Mouse (Mus musculus) adrenal gland, adult 2 months (tissue): Measurements from ENCODE around the gene Rpap1. TPM values are rescaled to one million over a fixed set of nuclear protein-coding genes. Genes with fewer than 3 reads are reported as not detected.

Experiments
- DNase-seq: peaks from one replicate; pipeline ENCODE4 v3.0.0; 2021
- long read RNA-seq: library from polyadenylated mRNA; stranded (forward); transcript quantifications from one replicate; pipeline ENCODE4 v2.0.0, GENCODE M21; 2021
- polyA plus RNA-seq: library from polyadenylated mRNA; depleted of rRNA; stranded (reverse); fragments of >200 nt; gene quantifications from 2 replicates; pipeline ENCODE4 v1.2.3, GENCODE M21; 2012; rRNA removed
- total RNA-seq, 2 experiments: library from RNA; stranded (reverse); gene quantifications; 2 replicates each; pipeline ENCODE4 v1.2.3; 2021

Rpap1 gene
- 10 to 100 TPM; 13.6 to 18.7 TPM for total RNA-seq
- 39.1 and 42.3 TPM in 2 replicates for polyA plus RNA-seq
- long read RNA-seq, full-length matches to known transcripts, result 7 of 23 reads
- long read RNA-seq, partial matches to known transcripts, result 10 of 23 reads
- long read RNA-seq, other reads (novel, unspliced or antisense), result 6 of 23 reads

DNA sequence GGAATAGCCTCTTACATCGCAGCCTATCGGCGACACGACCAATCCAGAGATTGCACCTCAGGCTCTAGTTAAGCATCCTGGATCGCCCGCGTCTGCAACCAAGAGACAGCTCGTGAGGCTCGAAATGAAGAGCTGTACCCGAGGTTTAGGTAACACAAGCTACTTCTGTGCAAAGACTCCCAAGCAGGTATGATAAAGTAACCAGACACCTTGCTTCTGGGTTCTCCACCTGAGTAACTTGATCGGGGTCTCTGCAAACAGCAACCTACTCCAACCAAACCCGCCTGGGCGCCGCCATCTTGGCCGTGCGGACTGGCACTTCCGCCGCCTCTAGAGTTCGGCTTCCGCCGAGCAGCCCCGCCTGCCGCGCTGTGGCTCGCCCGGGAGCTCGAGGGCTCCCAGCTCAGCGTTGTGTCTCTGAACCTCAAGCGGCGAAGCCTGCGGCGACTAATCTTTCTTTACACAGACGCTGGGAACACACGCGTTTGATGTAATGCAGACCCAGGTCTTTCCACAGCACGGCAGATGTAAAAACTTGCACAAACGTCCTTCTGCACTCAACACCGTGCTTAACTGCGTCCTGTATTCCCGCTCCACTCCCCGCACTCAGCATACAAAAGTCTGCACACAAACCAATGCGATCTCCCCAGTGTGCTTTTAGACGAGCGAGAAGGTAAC lies at the start of gene Rpap1:
Rpap1 (minus strand) TSS at position 332 of the 678 bp plus-strand sequence.
- DNase-seq, result peak; percentile 88

DNA sequence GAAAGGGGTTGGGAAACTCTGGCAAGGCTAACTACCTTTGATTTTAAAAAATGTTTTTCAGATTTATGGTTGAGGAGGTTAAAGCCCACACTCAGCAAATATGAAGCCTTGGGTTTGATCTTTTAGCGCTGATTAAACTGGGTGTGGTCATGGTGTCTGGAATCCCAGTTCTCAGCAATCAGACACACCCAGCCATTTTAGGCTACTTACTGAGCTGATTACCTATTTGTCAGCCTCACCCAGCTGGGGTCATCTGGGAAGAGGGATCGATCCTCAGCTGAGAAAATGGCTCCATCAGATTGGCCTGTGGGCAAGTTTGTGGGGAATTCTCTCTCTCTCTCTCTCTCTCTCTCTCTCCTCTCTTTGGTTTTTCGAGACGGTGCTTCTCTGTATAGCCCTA lies 46.9 kb upstream of the Rpap1 start:
- no peak for DNase-seq

DNA sequence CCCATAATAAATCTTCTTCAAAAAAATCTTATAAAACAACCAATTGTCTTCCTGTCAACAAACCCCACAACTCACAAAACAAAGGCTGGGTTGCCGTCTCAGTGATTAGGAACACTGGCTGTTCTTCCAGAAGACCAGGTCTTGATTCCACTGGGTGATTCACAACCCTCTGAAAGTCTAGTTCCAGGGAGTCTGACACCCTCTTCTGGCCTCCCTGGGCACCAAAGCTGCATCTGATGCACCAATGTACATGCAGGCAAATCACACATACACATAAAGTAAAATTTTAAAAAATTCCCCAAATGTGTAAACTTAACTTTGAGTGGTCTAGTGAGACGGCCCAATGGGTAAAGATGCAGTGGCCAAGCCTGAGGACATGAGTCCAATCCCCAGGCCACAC lies 43.2 kb upstream of the Rpap1 start:
- no peak for DNase-seq

DNA sequence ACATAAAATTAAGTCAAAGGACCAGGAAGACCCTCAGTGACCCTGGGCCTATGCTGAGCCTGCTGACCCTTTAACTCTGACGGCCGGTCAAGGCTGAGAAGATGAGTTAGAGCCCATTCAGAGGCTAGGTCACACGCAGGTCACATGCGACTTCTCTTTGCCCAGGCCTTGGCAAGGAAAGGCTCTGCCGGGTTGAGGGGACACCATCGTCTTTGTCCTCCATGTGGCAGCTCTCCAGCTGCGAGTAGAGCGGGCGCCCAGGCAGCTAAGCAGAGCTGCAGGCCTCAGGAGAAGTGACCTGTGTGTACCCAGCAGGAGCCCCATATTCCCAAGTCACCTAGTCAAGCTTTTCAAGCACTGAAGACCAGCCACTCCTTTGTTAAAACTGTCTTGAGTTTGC lies 33.8 kb upstream of the Rpap1 start:
- no peak for DNase-seq

DNA sequence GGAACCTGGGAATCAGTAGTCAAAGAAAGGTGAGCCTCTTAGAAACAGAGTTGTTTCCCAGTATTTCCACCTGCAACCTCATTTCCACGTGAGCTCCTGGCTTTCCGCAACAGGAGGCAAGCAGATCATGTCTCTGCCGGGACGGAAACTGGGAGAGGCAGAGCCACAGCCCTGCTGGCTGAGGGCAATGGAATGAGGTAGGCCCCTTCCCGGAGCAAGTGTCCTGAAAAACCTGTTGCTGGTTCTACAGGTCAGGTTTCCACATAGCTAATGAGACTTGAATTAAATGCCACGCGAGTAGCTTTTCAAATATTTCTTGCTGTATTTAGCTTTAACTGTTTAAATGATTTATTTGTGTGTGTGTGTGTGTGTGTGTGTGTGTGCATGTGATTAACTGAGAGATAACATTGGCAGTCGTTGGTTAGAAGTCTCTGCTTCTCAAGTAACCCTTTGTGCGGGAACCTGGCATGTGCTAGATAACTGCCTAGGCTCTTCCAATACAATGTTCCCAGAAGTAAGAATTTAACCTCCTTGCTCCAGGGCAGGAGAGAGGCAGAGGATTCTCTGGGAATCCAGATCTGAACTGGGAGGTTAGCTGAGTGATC lies 31.4 kb upstream of the Rpap1 start:
- no peak for DNase-seq

DNA sequence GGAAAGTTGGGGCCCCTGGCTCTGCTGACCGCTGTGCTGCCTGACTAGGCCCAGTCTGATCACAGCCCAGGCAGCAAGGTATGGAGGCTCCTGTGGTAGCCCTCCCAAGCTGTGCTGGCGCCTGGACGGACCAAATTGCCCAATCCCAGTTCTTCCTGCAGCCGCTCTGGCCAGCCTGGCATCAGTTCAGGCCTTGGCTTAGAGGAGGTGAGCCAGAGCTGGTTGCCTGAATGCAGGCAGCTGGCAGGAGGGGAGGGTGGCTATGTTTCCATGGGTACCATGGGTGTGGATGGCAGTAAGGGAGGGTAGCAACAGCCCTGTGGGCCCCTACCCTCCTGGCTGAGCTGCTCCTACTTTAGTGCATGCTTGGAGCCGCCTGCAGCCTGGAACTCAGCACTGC lies 29.7 kb upstream of the Rpap1 start:
- DNase-seq, result peak; percentile 39

DNA sequence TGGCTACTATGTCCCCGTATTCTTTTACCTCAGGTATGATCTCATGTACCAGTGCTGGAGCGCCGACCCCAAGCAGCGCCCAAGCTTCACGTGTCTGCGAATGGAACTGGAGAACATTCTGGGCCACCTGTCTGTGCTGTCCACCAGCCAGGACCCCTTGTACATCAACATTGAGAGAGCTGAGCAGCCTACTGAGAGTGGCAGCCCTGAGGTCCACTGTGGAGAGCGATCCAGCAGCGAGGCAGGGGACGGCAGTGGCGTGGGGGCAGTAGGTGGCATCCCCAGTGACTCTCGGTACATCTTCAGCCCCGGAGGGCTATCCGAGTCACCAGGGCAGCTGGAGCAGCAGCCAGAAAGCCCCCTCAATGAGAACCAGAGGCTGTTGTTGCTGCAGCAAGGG lies 29.3 kb upstream of the Rpap1 start:
- no peak for DNase-seq

DNA sequence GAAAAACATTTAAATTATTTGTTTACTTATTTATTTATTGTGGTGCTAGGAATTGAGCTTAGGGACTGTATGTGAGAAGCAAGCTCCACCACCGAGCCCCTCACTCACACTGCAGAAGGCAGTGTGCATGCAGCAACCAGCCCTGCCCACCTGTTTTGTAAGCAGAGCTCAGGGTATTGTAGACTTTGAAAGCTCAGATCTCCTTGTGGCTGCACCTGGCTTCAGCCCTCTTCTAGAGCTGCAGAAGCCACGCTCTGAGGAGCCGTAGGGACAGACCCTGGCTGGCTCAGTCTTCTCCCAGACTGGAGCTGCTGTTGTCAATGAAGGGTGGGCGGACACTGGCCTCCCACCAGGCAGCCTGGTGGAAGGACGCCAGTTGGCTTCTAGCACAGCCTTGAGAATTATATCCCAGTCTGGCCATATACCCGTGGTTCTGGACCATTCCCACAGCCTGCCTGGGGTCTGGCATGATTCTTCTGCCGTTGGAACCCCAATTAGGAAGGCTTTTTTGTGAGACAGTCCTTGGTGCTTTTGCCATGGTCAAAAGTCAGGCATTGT lies 27.1 kb upstream of the Rpap1 start:
- DNase-seq, result no peak

DNA sequence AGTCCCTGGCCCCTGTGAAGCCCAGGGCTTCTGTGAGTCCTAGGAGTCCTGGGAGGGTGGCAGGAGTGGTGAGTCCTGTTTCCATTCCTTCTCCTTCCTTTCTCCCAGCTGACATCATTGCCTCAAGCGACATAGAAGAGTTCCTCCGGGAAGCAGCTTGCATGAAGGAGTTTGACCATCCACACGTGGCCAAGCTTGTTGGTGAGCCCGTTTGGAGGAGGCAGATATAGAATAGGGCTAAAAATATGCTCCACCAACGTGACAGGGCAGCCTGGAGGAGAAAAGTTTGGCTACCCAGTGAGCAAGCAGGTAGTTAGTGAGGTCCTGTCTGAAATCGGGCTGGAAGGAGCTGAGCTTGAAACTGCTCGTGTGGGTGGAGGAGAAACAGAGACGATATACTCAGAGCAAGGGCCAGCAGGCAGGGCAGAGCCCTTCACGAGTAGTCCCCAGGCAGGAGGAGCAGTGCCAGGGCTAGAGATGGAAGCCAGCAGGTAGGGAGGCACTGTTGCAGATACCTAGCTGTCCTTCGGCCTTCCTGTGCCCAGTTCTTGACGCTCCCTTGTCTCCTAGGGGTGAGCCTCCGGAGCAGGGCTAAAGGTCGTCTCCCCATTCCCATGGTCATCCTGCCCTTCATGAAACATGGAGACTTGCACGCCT lies 24.3 kb upstream of the Rpap1 start:
- DNase-seq, result no peak

DNA sequence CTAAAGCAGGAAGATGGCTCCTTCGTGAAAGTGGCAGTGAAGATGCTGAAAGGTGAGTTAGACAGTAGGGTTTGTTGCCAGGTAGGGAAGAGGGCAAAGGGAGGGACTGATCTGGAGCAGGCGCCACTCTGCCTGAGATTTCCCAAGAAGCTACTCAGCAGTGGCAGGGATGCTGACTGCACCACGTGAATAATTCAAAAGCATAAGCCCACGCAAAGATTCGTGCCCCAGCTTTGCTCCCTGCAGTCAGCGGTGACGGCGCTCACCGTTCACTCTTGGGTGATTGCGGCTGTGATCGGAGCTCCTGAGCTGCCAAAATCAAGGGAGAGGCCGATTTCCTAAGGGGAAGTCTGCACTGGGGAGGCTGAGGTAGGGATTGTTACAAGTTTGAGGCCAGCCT lies 23.6 kb upstream of the Rpap1 start:
- no peak for DNase-seq

DNA sequence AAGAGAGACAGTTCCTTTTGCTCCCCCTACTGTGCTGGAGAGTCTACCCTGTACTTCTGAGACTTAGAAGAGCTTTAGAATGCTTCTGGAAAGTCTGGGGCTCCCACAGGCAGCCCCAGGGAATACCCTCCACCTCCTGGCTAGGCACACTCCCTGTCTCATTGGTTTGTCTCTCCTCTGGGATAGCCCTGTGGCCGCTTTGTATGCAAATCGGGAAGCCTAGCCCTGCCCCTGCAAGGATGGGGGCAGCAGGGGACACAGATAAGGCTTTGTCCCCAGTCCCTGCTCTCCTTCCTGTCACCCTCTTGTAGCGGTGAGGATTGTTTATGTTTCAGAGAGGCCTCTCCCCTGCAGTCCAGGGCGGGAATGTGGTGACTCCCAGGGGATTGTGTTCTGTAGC lies 21.5 kb upstream of the Rpap1 start:
- no peak for DNase-seq

DNA sequence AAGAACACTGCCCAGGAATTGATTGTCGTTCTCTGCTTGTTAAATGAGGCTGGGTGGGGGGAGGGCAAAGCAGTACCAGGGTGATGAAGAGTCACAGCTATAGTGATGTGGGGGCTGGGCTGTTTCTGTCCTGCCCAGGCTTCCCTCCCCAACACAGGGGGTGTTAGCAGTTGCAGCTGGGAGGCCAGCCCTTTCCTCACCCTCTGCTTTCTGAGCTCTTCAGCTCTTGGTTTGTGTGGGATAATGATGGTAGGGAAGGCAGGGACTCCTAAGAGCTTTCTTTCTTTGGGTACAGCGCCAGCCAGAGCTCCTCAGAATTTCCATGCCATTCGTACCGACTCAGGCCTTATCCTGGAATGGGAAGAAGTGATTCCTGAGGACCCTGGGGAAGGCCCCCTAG lies 21.1 kb upstream of the Rpap1 start:
- DNase-seq, result no peak

DNA sequence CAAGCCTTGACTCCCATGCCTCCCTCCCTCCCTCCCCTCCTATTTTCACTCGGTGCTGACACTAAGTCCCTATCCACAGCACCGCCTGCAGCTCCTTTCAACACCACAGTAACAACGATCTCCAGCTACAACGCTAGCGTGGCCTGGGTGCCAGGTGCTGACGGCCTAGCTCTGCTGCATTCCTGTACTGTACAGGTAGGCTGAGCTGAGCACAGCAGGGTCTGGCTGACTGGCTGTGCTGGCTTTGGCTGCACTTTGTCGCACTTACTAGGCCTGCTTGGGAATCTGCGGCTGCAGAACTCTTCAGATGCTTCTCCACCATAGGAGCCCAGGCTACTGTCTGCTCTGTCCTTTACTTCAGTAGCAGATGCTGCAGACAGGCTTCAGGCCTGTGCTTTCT lies 18.2 kb upstream of the Rpap1 start:
- no peak for DNase-seq

DNA sequence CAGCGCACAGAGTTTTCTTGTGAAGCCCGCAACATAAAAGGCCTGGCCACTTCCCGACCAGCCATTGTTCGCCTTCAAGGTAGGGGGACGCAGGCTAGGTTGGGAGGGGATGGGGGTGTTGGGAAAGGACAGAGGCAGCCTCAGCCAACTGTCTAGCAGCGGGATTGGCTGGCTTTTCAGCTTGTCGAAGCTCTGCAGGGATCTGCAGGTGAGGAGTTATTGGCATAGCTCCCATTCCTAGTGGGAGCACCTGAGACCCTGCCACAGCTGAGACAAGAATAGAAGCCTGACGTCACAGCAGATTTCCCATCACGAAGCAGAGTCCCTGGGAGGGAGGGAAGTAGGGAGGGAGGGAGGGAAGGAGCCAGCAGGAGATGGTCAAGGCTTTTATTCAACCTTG lies 17.4 kb upstream of the Rpap1 start:
- DNase-seq, result no peak

DNA sequence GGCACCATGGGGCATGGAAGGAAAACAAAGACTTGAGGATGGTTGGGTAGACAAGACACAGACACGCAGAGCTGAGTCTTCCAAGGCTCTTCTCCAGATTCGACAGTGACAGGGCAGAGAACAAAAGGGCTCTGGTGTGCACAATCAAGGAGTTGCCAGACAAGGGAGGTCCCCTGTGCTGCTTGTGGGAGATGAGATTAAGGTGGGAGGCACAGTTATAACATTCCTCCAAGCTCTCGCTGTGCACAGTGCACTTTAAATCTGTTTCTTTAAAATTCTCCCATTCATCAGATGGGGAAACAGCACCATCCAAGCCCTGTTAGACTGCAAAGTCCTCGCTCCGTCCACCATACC lies 16.9 kb upstream of the Rpap1 start:
- no peak for DNase-seq

DNA sequence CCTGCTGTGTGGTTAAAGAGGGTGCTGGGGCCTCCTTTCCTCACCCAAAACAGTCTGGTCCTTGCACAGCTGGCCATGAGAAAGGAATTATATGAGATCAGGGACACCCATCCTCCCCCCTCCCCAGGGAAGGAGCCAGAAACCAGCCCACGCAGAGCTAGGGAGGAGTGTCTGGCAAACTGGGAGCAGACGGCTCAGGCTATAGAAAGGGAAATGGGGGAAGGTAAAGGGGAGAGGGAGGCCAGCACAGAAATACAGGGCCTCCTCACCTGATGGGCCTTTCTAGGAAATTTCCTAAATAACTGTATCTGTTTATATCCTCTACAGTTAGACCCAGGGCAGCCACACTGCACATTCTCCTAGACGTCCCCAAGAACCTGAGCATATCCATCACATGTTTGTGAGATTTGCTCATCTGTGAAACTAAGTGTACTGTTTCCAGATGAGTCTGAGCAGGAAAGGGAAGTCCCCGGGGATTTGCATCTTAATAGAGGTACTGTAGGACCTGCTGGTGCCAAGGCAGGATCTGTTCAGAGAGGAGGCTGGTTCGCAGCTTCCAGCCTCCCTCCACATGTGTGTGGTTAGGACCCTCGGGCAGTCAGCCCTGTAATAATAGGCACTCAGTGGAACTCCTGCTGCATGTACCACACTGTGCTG lies 16.4 kb upstream of the Rpap1 start:
- no peak for DNase-seq

DNA sequence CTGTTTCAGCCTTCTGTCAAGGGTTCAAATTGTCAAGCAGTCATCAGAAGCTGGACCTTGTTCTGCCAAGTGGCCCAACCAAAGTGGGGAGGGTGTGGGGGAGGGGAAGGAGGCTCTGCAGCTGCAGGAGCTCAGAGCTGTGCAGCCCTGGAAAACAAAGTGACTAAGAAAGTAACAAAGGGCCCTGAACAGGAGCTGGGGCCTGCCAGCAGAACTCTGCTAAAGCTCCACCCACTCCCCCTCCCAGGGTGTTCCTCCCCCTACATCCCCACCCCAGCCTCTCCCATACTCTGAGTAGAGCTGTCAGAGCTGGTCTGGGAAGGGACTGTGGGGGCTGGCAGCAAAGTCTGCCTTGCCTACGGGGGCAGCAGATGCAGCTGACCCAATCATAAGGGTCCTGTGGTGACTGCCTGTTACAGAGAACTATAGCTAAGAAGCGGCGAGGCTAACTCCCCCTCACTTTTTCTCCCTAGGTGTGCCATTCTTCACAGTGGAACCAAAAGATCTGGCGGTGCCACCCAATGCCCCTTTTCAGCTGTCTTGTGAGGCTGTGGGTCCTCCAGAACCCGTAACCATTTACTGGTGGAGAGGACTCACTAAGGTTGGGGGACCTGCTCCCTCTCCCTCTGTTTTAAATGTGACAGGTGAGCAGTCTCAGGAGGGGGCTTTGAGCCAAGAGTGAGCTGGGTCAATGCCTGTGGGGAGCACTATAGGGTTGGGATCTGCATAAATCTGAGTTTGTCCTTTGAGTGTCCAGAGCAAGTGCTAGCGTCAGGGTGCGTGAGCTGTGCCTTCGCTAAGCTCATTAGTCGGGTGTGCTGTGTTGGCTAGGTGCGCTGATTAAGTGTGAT lies 15.7 kb upstream of the Rpap1 start:
- no peak for DNase-seq

DNA sequence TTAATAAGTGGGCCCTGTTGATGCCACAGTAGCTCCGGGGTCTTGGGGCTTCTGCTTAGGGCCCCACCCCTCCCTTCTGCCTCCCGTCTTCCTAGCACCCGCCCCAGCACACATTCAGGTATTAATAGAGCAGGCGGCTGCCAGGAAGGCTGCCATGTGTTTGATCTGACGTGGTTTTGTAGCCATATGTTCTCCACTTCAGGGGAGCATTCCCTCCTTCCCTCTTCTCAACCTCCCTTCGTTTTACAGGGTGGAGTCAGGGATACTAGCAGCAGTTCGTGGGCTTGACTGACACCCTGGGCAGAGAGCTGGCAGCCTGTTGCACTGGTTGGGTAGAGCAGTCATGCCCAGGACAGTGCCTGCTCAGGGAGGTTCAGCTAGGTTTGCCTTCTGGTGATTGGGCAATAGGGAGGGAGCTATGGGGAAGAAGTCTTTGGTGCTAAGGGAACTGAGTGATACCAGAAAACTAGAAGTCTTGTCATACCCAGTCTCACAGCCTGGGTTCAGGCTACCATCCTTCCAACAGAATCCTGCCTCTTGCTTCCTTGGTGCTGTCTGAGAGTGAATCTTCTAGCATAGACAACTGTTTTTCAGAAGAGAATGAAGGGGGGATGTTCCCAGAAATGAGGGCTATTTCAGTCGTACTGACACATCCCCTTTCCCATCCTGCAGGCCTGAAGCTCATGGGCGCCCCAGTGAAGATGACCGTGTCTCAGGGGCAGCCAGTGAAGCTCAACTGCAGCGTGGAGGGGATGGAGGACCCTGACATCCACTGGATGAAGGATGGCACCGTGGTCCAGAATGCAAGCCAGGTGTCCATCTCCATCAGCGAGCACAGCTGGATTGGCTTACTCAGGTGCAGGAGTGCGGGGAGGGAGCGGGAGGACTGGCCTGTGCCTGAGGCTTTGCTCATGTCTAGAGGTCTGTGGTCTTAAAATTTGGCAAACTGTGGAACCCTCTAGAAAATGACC lies 13.8 kb upstream of the Rpap1 start:
- no peak for DNase-seq

DNA sequence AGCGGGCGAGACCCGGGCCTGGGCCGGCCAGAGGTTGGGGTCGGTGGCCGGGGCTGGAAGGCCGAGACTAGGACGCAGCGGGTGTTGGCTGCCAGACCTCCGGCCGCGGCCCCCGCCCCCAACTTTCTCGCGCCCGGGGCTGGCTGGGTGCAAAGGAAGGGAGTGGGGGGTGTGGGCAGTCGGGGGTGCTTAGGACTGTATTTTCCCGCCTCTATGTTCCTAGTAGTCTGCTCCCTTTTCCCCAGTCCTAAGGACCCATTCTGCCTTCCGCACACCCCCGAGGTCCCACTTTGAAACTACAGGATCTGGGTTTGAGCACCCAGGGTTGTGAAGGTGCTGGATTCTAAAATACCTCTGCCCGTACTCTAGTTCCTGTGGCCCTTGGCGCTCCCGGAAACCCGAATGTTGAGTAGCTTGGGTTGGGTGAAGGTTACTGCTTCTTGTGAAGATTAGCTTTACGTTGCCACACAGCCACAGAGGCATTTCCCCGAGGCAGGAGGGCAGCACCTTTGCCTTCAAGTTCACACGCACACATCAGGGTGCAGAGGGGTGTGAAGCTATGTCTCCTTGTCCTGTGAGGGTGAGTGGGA lies 12.7 kb upstream of the Rpap1 start:
- no peak for DNase-seq
